Mouse (Mus musculus) limb, embryonic 14.5 days (tissue): Measurements from ENCODE around the gene Tap1. TPM values are rescaled to one million over a fixed set of nuclear protein-coding genes. Genes with fewer than 3 reads are reported as not detected.

Source experiments
- ATAC-seq: fragments of 200-750 bp; cut with Nextera tagmentation; 2 replicates; pipeline ENCODE4 v1.8.0; 2017; ENCODE audit warnings: low read depth, moderate number of reproducible peaks, moderate TSS enrichment; ENCODE audit not compliant: low FRiP score
- DNase-seq: peaks from one replicate; pipeline ENCODE4 v3.0.0-alpha.2; 2015; ENCODE audit warnings: low spot score
- H3K27ac ChIP-seq: fragments of 300-500 bp; sonication (generic); replicated peaks from 2 replicates; pipeline ENCODE4 v1.5.1; 2014; ENCODE audit warnings: low read depth, mild to moderate bottlenecking, low read length, moderate library complexity, mixed read lengths
- H3K27me3 ChIP-seq: fragments of 300-500 bp; sonication (generic); 2 replicates; pipeline ENCODE4 v1.6.1; 2014; ENCODE audit warnings: low read length, mixed read lengths; ENCODE audit not compliant: control insufficient read depth, insufficient read depth
- H3K36me3 ChIP-seq: fragments of 300-500 bp; sonication (generic); 2 replicates; pipeline ENCODE4 v1.6.1; 2014; ENCODE audit warnings: mild to moderate bottlenecking, low read length, moderate library complexity, mixed read lengths; ENCODE audit not compliant: control insufficient read depth, insufficient read depth
- H3K4me1 ChIP-seq: fragments of 300-500 bp; sonication (generic); 2 replicates; pipeline ENCODE4 v1.6.1; 2014; ENCODE audit warnings: antibody characterized with exemption, low read length, mixed read lengths; ENCODE audit not compliant: control insufficient read depth, insufficient read depth
- H3K4me2 ChIP-seq: fragments of 300-500 bp; sonication (generic); replicated peaks from 2 replicates; pipeline ENCODE4 v1.6.1; 2014; ENCODE audit warnings: low read depth, mild to moderate bottlenecking, low read length, moderate library complexity; ENCODE audit not compliant: severe bottlenecking
- H3K4me3 ChIP-seq: fragments of 300-500 bp; sonication (generic); replicated peaks from 2 replicates; pipeline ENCODE4 v1.5.1; 2014; ENCODE audit warnings: low read length
- H3K9ac ChIP-seq: fragments of 300-500 bp; sonication (generic); 2 replicates; pipeline ENCODE4 v1.6.1; 2014; ENCODE audit warnings: mild to moderate bottlenecking, low read depth, low read length, moderate library complexity; ENCODE audit not compliant: severe bottlenecking
- H3K9me3 ChIP-seq: fragments of 300-500 bp; sonication (generic); 2 replicates; pipeline ENCODE4 v1.6.1; 2016; ENCODE audit warnings: low read length; ENCODE audit not compliant: control insufficient read depth
- POLR2A ChIP-seq: fragments of 200-500 bp; IDR thresholded peaks from 2 replicates; pipeline ENCODE4 v1.8.0; 2012; ENCODE audit warnings: inconsistent platforms, mild to moderate bottlenecking, moderate library complexity, borderline replicate concordance; ENCODE audit not compliant: insufficient read depth, insufficient read length; ENCODE audit errors: extremely low read depth
- WGBS: fragments of 180-500 bp; shearing (Covaris S2); extraction: QIAGEN DNeasy Blood & Tissue Kit; methylation state at CpG from one replicate; pipeline ENCODE4 v1.1.7; 2014; 5-methylcytosine and 5-hydroxymethylcytosine counted together
- polyA plus RNA-seq, 2 experiments: library from polyadenylated mRNA; depleted of rRNA in 1 of 2; stranded (reverse) in 1 of 2; unstranded in 1 of 2; fragments of >200 nt; fragmentation: Nextera tagmentation in 1 of 2; extraction: Ambion mirVana in 1 of 2; gene quantifications; 2 replicates each; pipeline versions ENCODE4 v1.2.1 to v1.2.3; 2012 to 2014

Tap1 gene
- polyA plus RNA-seq, 2 experiments: 11.2 to 12.1 TPM

GRCm38 (mm10) chr17:34200772-34201505, 13.6 kb downstream of the Tap1 start:
- no peak for TF ChIP-seq POLR2A
- 86% methylated on average over 16 of the region's 16 CpGs for WGBS
- ATAC-seq (no peak), DNase-seq (no peak)
- Histone ChIP-seq H3K4me2 (no peak overlapping the region), H3K27ac (no peak overlapping the region), H3K4me1 (peaks cover 3% of the 10 kb centered on the region; the same call in 1 of the 2 replicates), H3K9ac (no peak overlapping the region), H3K36me3 (no peaks in the 10 kb centered on the region), H3K4me3 (no peak overlapping the region), H3K27me3 (peaks cover 47% of the 10 kb centered on the region), H3K9me3 (no peaks in the 10 kb centered on the region)

GRCm38 (mm10) chr17:34201506-34202055, 14.2 kb downstream of the Tap1 start:
- no peak for TF ChIP-seq POLR2A
- WGBS: 59% methylated on average over 7 of the region's 7 CpGs
- H3K9ac ChIP-seq: no peak overlapping the region
- peaks cover 42% of the 10 kb centered on the region for H3K27me3 ChIP-seq
- H3K4me3 ChIP-seq: no peak overlapping the region
- H3K36me3 ChIP-seq: no peaks in the 10 kb centered on the region
- no peak overlapping the region for H3K4me2 ChIP-seq
- peaks cover 3% of the 10 kb centered on the region; the same call in 1 of the 2 replicates for H3K4me1 ChIP-seq
- ATAC-seq (no peak), DNase-seq (no peak)
- no peak overlapping the region for H3K27ac ChIP-seq
- H3K9me3 ChIP-seq: no peaks in the 10 kb centered on the region

DNA sequence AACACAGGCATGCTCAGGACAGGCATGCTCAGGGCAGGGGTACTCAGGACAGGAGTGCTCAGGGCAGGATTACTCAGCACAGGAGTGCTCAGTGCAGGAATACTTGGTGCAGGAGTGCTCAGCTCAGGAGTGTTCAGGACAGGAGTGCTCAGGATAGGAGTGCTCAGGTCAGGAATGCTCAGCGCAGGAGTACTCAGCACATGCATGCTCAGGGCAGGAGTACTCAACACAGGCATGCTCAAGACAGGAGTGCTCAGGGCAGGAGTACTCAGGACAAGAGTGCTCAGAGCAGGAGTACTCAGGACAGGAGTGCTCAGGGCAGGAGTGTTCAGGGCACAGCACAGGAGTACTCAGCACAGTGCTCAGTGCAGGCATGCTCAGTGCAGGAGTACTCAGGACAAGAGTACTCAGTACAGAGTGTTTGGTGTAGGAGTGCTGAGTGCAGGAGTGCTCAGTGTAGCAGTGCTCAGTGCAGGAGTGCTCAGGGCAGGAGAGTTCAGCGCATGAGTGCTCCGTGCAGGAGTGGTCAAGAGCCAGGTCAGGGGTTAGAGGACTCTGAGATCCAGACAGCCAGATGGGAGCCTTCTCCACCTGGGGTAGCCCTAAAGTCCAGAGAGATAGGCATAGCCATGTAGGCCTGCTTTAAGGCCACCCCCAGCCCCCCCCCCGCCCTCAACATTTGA, 15.5 kb downstream of the Tap1 start:
- H3K36me3 ChIP-seq: no peaks in the 10 kb centered on the region
- H3K9me3 ChIP-seq: no peaks in the 10 kb centered on the region
- H3K4me3 ChIP-seq: no peak overlapping the region
- H3K27ac ChIP-seq: no peak overlapping the region
- DNase-seq: no peak
- H3K4me1 ChIP-seq: peaks cover 2% of the 10 kb centered on the region; the same call in 1 of the 2 replicates
- no peak for ATAC-seq
- 87% methylated on average over 4 of the region's 4 CpGs for WGBS
- H3K4me2 ChIP-seq: no peak overlapping the region
- H3K27me3 ChIP-seq: peaks cover 29% of the 10 kb centered on the region
- TF ChIP-seq POLR2A: no peak
- no peak overlapping the region for H3K9ac ChIP-seq

DNA sequence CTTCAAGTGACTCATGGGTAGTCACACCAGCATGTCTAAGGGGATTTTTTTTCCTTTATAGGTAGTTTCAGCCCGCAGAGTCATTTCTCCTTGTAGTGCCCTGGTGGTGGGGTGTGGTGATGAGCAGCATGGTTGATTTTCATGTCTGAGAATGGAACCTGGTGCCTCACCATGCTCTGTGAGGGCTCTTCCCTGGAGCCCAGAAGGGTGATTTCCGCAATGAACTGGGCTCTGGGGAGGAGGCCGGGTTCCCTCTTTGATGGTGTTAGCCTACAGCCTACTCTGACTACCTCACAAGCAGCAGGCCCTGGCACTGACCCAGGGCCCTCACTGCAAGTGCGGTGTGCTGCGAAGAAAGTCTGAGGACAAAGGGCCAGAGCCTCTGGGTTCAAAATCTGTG, 16.1 kb downstream of the Tap1 start, which contains the start of gene Tap2:
Tap2 (plus strand) TSS at position 84 of the 400 bp plus-strand sequence.
- Histone ChIP-seq H3K9ac (peak within 1 kb of the TSS; percentile 68), H3K4me1 (no peaks in the 10 kb centered on the region; the same call in 1 of the 2 replicates), H3K9me3 (no peaks in the 10 kb centered on the region), H3K27ac (no peak within 1 kb of the TSS), H3K27me3 (peaks cover 23% of the 10 kb centered on the region), H3K4me3 (peak within 1 kb of the TSS; percentile 62), H3K4me2 (peak within 1 kb of the TSS; percentile 92), H3K36me3 (no peaks in the 10 kb centered on the region)
- TF ChIP-seq POLR2A: no peak
- 73% methylated on average over 5 of the region's 5 CpGs for WGBS
- no peak for ATAC-seq
- DNase-seq: no peak

DNA sequence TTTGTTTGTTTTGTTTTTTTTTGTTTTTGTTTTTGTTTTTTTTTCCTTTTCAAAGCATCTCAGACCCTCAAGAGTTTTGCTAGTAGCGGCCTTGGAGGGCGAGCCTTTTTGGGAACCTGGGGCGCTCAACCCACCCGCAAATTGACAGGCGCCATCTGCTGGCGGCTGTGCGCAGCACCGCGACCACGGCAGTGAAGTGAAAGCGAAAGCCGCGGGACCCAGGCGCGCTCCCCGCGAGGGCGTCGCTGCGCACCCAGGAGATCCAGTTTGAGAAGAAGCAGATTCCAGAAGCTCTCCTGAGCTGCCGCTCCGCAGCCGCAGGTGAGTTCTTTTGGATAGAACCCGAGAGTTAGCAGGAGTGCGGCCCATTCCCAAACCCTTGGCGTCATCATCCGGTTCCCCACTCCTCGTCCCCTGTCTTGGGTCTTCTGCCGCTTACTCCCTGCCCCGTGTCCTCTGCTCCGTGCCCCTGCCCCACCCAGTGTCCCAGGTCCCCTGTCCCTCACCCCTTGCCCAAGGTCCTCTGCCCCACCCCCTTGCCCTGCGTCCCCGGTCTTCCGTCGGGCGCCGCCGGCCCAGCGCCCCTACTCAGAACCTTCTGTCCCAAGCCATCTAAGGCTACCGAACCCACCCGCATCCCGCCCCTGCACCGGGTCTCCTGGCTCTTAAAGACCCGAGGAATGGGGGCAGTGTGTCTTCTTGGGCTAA, 17.1 kb downstream of the Tap1 start:
- H3K9ac ChIP-seq: peak overlapping the region; percentile 68
- H3K9me3 ChIP-seq: no peaks in the 10 kb centered on the region
- DNase-seq (peak; percentile 44), ATAC-seq (peak; percentile 82)
- peaks cover 16% of the 10 kb centered on the region; the same call in 1 of the 2 replicates for H3K27me3 ChIP-seq
- WGBS: 2% methylated on average over 41 of the region's 44 CpGs
- H3K36me3 ChIP-seq: no peaks in the 10 kb centered on the region
- H3K4me2 ChIP-seq: peak overlapping the region; percentile 92
- no peak overlapping the region for H3K27ac ChIP-seq
- H3K4me3 ChIP-seq: peak overlapping the region; percentile 62
- no peaks in the 10 kb centered on the region; the same call in 1 of the 2 replicates for H3K4me1 ChIP-seq
- no peak for TF ChIP-seq POLR2A
